Mouse (Mus musculus) layer of hippocampus, postnatal 25 days (tissue): ENCODE measurements around the gene Tnip1. TPM values are rescaled to one million over a fixed set of nuclear protein-coding genes. Genes with fewer than 3 reads are reported as not detected.
"Not testable (repeated sequence)": the region's sequence is repeated elsewhere in the genome, so short reads cannot be mapped to it uniquely, and the experiment has no call there.

ENCODE experiments used
- DNase-seq, 2 experiments: peaks; one replicate each; pipeline ENCODE4 v3.0.0; 2022; ENCODE audit warnings: mixed read lengths in 2 of 2, low spot score in 1 of 2; ENCODE audit errors: extremely low spot score in 1 of 2
- total RNA-seq, 2 experiments: library from RNA; stranded (reverse); gene quantifications; 2 replicates each; pipeline ENCODE4 v1.2.3; 2021

Gene Tnip1
- total RNA-seq, 2 experiments from 2014 or later = 33.1 to 38.0 TPM

- DNase-seq = no peak
Measured at GRCm38 (mm10) chr11:54913841-54914240, 48.9 kb downstream of the Tnip1 start.

DNA sequence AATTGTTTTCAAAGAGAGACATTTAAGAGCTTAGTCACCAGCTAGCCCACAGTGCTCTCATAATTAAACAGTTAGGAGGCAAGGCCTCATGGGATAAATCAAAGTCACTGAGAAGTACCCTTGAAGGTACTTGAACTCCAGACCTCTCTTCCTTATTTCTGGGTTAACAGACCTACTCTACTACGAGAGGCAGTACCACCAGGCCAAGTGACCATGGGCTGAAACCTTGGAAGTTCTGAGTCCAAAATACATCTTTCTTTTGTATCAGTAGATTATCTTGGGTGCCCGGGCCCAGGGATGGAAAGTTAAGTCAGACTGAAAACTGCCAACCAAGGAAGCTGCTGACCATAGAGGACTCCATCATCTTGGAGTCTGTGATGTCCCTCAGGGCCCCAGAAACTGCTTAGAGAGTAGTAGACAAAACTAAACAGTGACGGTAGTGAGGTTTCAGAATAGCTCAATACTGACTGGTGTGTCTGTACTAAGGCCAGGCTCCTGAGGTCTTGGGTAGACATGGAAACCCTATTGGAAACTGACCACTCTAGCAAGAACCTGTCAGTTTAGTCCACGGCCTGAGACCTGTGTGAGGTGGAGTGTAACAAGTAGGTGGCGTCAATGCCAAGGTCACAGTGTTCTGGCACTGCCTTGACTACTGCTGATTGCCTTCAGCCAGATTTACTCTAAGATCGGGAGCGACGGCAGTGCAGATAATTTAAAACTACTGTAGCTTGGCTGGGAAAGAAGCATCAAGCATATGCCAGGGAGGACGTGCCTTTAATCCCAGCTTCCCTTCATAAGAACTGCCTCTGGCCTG lies 50.0 kb downstream of the Tnip1 start:
- DNase-seq = no peak

DNA sequence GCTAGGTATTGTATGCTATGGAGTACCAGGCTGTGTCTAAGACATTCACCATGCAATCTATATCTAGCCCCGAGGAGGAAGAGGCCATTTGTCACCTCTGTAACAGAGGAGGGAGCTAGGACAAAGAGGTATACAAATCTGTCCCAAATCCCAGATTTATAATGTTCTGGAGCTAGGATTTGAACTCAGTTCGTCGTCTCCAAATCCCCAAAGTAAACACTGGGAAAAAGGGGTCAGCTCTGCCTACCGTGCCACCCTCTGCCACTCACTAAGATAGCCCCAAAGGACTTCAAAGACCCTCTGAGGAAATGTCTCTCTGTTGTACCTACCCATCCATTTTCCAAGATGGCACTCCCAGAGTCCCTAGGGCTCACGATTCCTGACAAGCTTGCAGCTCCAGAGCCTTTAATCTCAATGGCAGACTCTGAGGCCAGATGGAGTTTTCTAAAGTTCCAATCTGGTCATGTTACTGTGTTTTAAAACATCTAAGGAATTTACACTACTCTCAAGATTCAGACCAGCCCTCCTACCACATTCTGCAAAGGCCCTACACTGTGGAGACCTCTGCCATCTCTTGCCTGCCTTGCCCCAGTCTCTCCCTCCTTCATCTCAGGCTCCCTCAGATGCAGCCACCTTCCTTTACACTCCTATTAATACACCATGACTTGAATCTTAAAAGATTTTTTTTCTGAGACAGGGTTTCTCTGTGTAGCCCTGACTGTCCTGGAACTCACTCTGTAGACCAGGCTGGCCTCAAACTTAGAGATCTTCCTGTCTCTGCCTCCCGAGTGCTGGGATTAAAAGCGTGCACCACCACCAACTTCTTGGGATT lies 50.8 kb downstream of the Tnip1 start:
- DNase-seq = no peak

DNA sequence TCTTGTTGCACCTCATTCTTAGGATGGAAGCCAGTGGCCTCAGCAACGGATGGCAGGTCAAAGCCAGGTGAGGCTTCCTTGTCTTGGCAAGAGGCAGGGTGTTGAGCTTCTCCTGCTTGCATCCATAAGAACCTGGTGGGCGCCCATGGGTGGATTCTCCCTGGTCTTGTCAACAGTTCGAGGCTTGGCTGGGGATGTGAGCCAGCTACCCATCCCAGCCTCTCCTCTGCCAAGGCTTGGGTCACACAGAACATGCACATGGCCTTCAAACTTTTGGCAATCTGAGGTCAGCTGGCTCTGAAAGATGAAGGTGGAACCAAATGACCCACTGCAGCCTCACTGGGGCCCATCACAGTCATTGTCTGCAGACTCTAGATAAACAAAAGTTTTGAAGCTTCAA lies 51.5 kb downstream of the Tnip1 start:
- no peak for DNase-seq

DNA sequence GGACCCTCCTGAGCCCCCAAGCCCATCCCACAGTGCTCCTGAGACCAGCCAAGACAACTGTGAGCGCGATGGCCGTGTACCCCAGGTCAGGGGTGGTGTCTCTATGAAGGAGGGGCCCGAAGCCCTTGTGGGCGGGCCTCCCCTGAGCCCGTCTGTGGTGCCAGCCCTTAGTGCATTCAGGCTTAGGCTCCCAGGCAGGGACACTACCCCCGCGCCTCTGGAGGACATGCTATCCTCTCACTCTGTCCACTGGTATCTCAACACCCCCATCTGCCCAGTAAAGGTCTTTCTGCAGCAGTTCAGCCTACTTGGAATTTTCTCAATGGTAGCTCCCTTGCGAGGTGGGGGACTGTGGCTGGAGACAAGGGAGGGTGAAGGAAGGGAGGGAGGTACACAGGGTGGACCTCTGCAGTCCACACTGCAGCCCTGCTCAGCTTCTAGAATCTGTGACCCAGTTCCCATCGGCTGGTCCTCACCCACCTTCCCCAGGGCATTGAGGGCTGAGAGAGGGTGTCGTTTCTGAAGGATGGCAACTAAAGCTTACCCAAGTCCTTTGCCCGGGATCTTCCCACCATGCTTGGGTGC lies 52.5 kb downstream of the Tnip1 start:
- DNase-seq = no peak

- no peak for DNase-seq
Measured at GRCm38 (mm10) chr11:54909273-54909672, 53.4 kb downstream of the Tnip1 start.

GRCm38 (mm10) chr11:54907259-54907658 lies 55.5 kb downstream of the Tnip1 start:
- no peak for DNase-seq

DNA sequence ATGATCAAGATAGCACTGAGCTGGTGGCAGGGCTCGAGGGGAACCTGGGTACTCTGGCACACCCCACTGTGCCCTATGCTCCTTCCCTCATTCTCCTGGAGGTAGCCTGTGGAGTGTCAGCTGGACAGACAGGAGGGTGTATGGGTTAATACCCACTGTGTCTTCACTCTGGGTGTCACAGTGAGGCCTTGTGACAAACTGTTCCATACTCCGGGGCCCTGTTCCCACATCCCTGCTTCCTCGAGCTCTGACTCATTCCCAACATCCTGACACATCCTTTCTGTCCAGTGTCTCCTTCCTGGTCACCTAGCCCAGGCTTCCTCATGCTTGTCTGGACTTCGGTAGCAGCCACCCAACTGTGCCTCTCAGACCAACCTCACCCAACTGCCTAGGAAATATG lies 56.3 kb downstream of the Tnip1 start:
- DNase-seq = no peak

- no peak for DNase-seq
Measured at GRCm38 (mm10) chr11:54905931-54906330, 56.8 kb downstream of the Tnip1 start.

- no peak for DNase-seq
Measured at GRCm38 (mm10) chr11:54905086-54905485, 57.6 kb downstream of the Tnip1 start.

DNA sequence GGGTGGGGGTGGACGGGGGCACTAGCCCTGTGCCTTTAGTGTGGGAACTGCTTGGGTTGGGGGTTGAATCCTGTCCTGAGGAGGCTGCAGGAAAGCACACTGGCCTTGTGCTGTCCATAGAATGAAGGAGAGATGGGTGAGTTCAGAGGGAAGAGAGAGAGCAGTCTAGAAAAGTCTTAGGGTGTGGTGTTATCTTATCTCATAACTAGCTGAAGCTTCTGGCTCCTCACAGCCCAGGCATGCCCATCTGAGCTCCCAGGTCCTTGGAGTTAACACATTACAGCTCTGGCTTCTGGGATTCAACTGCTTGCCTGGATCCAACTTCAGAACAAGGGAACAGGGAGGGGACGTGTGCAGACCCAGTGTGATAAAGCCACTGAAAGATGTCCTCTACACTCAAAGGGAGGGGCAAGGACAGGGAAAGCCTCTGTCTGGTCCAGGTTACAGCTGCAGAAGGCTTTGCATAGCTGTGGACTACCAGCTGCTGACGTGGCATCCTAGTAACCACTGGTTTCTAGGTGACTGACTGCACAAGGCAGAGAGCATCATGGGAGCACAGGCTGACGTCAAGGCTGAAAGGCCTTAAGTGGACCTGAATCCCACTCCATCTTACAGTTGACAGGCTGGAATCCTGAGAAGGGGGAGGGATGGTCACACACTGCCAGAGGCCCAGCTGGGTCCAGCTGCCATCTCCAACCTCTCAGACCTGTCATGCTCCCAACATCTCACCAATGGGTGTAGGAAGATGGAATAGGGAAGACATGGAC lies 58.6 kb downstream of the Tnip1 start:
- DNase-seq = no peak

DNA sequence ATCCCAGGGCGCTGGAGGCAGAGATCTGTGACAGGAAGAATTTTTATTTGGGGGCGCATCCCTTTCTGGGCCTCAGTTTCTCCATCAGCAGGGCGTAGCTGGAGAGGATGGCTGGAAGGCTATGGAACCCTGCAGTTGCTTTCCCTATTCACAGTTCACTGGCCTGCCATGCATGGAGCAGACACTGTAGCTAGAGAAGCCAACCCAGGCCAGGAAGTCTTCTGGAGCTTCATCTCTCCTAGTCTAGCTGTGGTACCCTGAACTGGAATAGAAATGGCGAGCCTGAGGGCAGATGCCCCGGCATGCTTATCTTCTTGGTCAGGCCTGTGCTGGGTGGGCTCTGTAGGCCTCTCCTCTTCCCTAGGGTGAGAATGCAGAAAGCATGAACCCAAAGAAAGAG lies 59.4 kb downstream of the Tnip1 start:
- DNase-seq = no peak

DNA sequence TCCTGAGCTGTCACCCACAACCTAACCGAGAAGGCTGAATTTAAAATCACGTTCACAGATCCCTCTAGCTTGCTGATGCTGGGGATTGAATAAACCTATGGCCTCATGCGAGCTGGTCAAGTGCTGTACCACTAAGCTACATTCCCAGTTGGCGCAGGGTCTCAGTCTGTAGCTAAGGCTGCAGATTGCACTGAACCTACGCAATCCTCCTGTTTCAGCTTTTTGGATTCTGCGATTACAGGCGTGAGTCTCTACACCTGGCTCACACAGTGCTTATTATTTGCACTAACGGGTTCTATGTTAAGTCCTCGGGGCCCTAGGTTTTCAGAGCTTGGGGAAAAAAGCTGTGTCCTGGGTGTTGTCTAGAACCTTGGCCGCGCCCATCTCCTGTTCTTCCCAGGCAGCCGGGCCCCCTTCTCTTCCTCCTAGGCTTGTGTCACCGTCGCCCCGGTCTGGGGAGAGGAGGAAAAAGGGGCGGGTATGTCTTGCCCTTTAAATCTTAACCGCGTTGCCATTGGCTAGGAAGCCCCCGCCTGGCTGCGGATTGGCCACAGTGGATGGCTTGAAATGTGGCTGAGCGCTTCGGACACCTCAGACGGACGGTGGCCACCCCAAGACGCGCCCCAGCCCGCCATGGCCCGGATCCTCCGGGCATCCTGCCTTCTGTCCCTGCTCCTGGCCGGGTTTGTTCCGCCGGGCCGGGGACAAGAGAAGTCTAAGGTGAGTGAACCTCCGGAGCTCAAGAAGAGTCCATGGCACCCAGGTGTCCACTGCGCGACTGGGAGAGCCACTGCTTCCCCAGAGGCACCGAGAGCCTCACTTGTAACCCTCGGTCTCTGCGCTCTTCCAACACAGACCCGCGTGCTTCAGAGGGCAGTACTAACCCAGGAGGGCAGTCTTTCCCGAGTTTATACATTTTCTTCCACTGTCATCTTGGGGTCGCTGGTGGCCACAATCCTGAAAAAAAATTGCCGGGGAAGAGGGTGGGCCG lies 60.1 kb downstream of the Tnip1 start, which contains the start of gene Gpx3:
Gpx3 (plus strand) TSS at position 121 of the 991 bp plus-strand sequence.
- peak in 1 of 2 experiments; percentile 28 for DNase-seq

DNA sequence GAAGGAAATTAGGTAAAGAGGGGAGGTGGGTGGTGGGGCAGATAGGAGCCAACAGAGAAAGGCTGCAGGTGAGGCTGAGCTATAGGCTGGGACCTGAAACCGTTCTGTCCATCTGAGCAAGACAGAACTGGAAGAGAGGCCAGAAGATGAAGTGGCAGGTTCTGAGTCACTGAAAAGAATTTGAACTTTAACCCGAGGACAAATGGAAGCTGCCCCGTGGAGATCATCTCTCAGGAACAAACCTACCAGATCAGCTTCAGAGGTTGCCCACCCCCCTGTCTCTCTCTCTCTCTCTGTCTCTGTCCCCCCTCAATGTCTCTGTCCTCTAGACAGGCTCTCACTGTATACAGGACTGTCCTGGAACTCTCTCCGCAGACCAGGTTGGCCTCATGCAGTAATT lies 63.1 kb downstream of the Tnip1 start:
- DNase-seq = no peak

DNA sequence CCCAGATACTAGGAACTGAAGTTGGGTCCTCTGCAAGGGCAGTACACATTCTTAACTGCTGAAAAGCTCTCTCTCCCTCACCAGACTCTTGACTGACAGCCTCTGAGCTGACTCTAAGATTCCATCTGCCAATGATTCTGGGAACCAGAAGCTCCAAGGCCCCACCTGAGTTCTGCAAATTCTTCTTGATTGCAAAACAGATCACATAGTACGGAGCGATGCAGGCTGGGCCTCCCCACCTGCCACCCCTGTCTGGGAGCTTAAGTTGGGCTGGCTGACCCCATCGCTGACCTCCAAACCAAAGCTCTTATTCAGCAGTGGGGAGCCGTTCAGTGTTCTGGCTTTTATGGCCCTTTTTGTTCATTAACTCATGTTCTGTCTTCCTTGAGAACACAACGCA lies 65.2 kb downstream of the Tnip1 start:
- DNase-seq = no peak

DNA sequence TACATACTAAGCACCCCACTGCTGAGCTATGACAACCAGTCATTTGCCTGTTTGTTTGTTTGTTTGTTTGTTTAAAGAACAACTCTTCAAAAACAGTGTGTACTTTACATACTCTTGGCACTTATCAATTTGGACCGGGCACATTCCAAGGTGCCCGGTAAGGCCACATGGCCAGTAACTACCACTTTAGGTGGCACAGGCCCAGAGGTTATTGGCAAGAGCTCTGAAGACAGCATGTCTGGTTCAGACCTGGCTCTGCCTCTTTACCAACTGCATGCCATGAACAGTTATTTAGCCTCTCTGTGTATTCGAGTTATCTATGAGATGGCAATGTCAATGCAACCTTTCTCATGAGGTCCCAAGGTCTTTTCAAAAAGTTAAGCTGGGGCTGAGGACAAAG lies 66.1 kb downstream of the Tnip1 start:
- not testable (repeated sequence) for DNase-seq

DNA sequence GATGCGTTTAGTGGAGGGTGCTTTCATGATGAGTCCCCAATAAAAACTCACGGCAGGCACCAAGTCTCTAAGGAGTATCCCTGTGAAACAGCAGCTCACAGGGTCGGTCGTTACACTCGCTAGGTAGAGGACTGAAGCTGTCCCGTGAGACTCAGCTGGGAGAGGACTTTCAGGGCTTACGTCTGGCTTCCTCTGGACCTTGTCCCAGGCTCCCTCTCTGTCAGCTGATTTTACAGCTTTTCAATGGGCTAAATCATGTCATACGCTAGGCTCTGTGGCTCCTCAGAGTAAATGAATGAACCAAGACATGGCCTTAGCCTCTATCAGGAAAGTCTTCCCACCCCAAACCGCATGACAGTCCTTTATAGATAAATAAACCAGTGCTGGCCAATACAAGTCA lies 68.1 kb downstream of the Tnip1 start:
- no peak for DNase-seq

DNA sequence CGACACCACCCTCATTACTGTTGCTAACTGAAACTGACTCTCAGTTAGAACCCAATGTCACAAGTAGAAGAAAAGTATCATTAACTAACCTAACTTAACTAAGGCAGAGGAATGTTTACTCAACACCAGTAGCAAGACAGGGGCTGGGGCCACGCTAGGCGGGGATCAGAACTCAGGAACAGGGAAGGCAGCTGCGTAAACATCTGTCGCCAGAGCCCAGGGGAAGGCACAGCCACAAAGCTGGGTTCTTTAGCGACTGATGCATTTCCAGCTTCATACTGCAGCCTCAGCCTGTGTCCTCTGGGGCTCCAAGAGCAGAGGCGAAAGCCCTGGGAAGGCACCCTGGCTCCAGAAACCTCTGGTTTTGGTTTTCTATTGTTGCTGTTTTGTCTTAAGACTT lies 70.6 kb downstream of the Tnip1 start:
- DNase-seq = no peak

DNA sequence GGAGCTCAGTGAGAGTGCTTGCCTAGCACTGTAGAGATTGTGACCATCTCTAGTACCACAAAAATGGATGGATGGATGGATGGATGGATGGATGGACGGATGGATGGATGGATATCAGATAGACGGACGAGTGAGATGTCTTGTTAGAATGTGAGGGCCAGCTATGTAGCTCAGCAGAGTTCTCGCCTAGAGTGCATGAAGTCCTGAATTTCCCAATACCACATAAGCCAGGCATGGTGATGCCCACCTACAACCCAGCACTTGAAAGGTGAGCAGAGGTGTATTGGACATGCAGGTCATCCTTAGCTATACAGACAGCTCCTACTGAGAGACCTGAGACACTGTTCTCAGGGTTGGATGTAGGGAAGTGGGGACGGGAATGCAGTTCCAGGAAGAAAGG lies 71.4 kb downstream of the Tnip1 start:
- DNase-seq = no peak
